Mouse (Mus musculus) forebrain, embryonic 12.5 days (tissue): Measurements from ENCODE around the gene Rps6ka3. TPM values are rescaled to one million over a fixed set of nuclear protein-coding genes. Genes with fewer than 3 reads are reported as not detected.

Experiments used
- polyA plus RNA-seq: library from polyadenylated mRNA; unstranded; fragments of >200 nt; fragmentation: Nextera tagmentation; extraction: Ambion mirVana; gene quantifications from 2 replicates; pipeline ENCODE4 v1.2.1, GENCODE M21; 2016

Gene Rps6ka3
- polyA plus RNA-seq, 1 experiment from 2014 or later = 4.3 TPM

Other genes starting within 250 kb of the Rps6ka3 start
- gene Eif1ax, start 161.9 kb downstream of the Rps6ka3 start, polyA plus RNA-seq = 155 and 170 TPM in 2 replicates
- 14.3 and 15.7 TPM in 2 replicates for gene Map7d2, start 204.3 kb downstream of the Rps6ka3 start, polyA plus RNA-seq